Mouse (Mus musculus): ENCODE measurements around the gene Cipc. TPM values are rescaled to one million over a fixed set of nuclear protein-coding genes. Genes with fewer than 3 reads are reported as not detected.
A peak's percentile ranks its signal among the peaks of the same experiment; 100 is the strongest.

Cipc gene
- total and polyA plus RNA-seq, 3 experiments: 34.1 to 45.1 (median 43.8) TPM

DNA sequence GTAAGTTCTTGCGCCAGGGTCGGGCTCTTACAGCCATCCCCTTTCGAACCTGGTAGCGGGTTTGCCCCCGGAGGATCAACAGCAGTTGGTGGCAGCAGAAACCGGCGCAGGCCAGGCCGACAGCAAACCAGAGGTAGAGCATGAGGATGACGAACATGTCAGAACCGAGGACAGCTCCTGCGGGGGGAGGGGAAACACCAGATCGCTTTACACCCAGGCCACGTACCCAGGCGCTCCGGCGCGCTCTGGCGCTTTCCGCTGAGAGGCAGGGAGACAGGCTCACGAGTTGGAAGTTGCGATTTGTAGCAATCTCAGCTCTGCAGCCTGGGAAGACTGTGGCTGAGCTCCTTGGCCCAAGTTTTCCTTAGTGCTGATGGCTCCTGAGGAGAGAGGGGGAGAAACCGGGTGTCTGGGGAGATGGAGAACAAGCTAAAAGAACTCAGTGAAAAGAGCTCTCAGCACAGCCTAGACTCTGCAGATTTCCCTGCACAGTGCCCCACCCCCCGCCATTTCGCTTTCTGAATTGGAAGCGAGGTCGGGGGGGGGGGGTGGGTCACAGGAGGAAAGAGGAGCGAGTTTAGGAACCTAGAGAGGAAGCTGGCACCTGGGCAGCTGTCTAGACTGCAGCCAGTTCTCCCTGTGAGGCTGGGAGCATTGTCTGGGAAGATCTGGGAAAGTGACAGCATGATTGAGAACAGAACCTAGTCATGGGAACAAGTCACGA, 36.8 kb downstream of the Cipc start:
- H3K79me2 ChIP-seq (replicated peaks; ENCODE audit: control insufficient read depth, insufficient read depth, low read length): no peaks in the 10 kb centered on the region
- no peak overlapping the region for H3K9ac ChIP-seq (ENCODE audit: low read depth, low read length)
- no peak overlapping the region for H3K4me3 ChIP-seq
- peak; percentile 57 to 69 for DNase-seq
- TF ChIP-seq CTCF (IDR thresholded peaks at IDR 0.05) (no peak), EP300 (IDR thresholded peaks at IDR 0.05; ENCODE audit: insufficient read depth, low read depth, low read length) (no peak), POLR2A (IDR thresholded peaks at IDR 0.05; ENCODE audit: insufficient read depth, low read depth, low read length) (no peak)
- no peak overlapping the region for H3K27ac ChIP-seq
- intact Hi-C loops (cut with DNase I): loop anchor here (10.0 kb wide), 1 partner anchor 161 kb away; the partner anchor contains the start of genes Gstz1 and Pomt2
- no peaks in the 10 kb centered on the region for H3K4me1 ChIP-seq (ENCODE audit: control insufficient read depth, insufficient read depth, low read length)
- peaks cover under 1% of the 10 kb centered on the region; the same call in 1 of the 2 replicates for H3K27me3 ChIP-seq (ENCODE audit: control insufficient read depth, insufficient read depth, low read length)
- no peaks in the 10 kb centered on the region for H3K36me3 ChIP-seq (ENCODE audit: control insufficient read depth, insufficient read depth, low read length)
- 4% methylated on average over 28 of the region's 28 CpGs for WGBS

DNA sequence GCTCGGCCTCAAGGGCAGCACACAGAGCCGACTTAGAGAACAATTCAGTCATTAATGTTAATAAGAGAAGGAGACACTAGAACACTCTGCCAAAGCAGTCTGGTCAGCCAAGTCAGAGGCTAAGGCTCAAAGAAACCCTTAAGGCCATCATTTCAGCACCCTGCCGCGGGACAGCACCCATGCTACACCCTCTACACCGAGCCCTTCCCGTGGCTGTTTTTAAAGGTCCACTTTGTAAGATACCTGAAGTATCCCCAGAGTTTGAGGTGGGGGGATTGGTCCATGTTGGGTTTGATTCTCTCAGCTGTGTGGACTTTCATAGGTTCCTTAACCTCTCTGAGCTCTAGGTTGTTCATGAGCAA, 37.3 kb downstream of the Cipc start:
- Histone ChIP-seq H3K36me3 (ENCODE audit: control insufficient read depth, insufficient read depth, low read length) (no peaks in the 10 kb centered on the region), H3K4me3 (no peak overlapping the region), H3K4me1 (ENCODE audit: control insufficient read depth, insufficient read depth, low read length) (no peaks in the 10 kb centered on the region), H3K79me2 (replicated peaks; ENCODE audit: control insufficient read depth, insufficient read depth, low read length) (no peaks in the 10 kb centered on the region), H3K27me3 (ENCODE audit: control insufficient read depth, insufficient read depth, low read length) (peaks cover 5% of the 10 kb centered on the region), H3K27ac (no peak overlapping the region), H3K9ac (ENCODE audit: low read depth, low read length) (no peak overlapping the region)
- intact Hi-C loops (cut with DNase I): loop anchor here (10.0 kb wide), 1 partner anchor 161 kb away; the partner anchor contains the start of genes Gstz1 and Pomt2
- 2% methylated on average over 6 of the region's 6 CpGs for WGBS
- TF ChIP-seq POLR2A (IDR thresholded peaks at IDR 0.05; ENCODE audit: insufficient read depth, low read depth, low read length) (no peak), EP300 (IDR thresholded peaks at IDR 0.05; ENCODE audit: insufficient read depth, low read depth, low read length) (no peak), CTCF (IDR thresholded peaks at IDR 0.05) (no peak)
- peak in 1 of 2 experiments; percentile 59 for DNase-seq

DNA sequence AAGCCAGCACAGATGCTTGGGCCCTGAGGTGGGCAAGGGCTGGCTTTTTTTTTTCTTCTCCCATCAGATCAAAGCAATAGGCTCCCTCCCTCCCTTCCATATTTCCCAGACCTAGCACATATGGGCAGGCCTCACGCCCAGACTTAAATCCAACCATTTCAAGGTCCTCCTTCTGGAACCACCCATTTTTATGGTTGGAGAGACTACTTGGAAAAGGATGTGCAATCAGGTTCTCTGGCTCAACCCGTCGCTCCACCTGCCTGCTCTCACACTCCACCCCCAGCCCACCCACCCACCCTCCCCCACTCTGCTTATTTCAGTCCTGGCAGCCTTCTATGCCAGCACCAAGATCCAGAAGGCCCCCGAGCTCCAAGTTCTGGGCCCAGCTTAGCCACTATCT, 39.7 kb downstream of the Cipc start:
- no peaks in the 10 kb centered on the region for H3K4me1 ChIP-seq (ENCODE audit: control insufficient read depth, insufficient read depth, low read length)
- no peaks in the 10 kb centered on the region for H3K36me3 ChIP-seq (ENCODE audit: control insufficient read depth, insufficient read depth, low read length)
- peaks cover 15% of the 10 kb centered on the region for H3K27me3 ChIP-seq (ENCODE audit: control insufficient read depth, insufficient read depth, low read length)
- no peaks in the 10 kb centered on the region for H3K79me2 ChIP-seq (replicated peaks; ENCODE audit: control insufficient read depth, insufficient read depth, low read length)
- H3K27ac ChIP-seq: no peak overlapping the region
- intact Hi-C loops (cut with DNase I): loop anchor here (10.0 kb wide), 1 partner anchor 158 kb away; the partner anchor contains the start of genes Gstz1 and Pomt2
- WGBS: 65% methylated on average over 4 of the region's 4 CpGs
- H3K4me3 ChIP-seq: no peak overlapping the region
- TF ChIP-seq CTCF (IDR thresholded peaks at IDR 0.05) (no peak), POLR2A (IDR thresholded peaks at IDR 0.05; ENCODE audit: insufficient read depth, low read depth, low read length) (no peak), EP300 (IDR thresholded peaks at IDR 0.05; ENCODE audit: insufficient read depth, low read depth, low read length) (no peak)
- no peak for DNase-seq
- H3K9ac ChIP-seq (ENCODE audit: low read depth, low read length): no peak overlapping the region

- Histone ChIP-seq H3K27me3 (ENCODE audit: control insufficient read depth, insufficient read depth, low read length) (peaks cover 15% of the 10 kb centered on the region), H3K27ac (no peak overlapping the region), H3K79me2 (replicated peaks; ENCODE audit: control insufficient read depth, insufficient read depth, low read length) (no peaks in the 10 kb centered on the region), H3K4me3 (no peak overlapping the region), H3K36me3 (ENCODE audit: control insufficient read depth, insufficient read depth, low read length) (no peaks in the 10 kb centered on the region), H3K4me1 (ENCODE audit: control insufficient read depth, insufficient read depth, low read length) (no peaks in the 10 kb centered on the region), H3K9ac (ENCODE audit: low read depth, low read length) (no peak overlapping the region)
- DNase-seq: no peak
- TF ChIP-seq EP300 (IDR thresholded peaks at IDR 0.05; ENCODE audit: insufficient read depth, low read depth, low read length) (no peak), CTCF (IDR thresholded peaks at IDR 0.05) (no peak), POLR2A (IDR thresholded peaks at IDR 0.05; ENCODE audit: insufficient read depth, low read depth, low read length) (no peak)
- WGBS: 42% methylated on average over 16 of the region's 16 CpGs
- intact Hi-C loops (cut with DNase I): loop anchor here (10.0 kb wide), 1 partner anchor 157 kb away; the partner anchor contains the start of genes Gstz1 and Pomt2
These were observed 41.4 kb downstream of the Cipc start for GRCm38 (mm10) chr12:86988227-86988626.

GRCm38 (mm10) chr12:86989378-86989777, 42.5 kb downstream of the Cipc start:
- Histone ChIP-seq H3K36me3 (ENCODE audit: control insufficient read depth, insufficient read depth, low read length) (no peaks in the 10 kb centered on the region), H3K4me3 (no peak overlapping the region), H3K27me3 (ENCODE audit: control insufficient read depth, insufficient read depth, low read length) (peaks cover 15% of the 10 kb centered on the region), H3K9ac (ENCODE audit: low read depth, low read length) (no peak overlapping the region), H3K27ac (no peak overlapping the region), H3K4me1 (ENCODE audit: control insufficient read depth, insufficient read depth, low read length) (no peaks in the 10 kb centered on the region), H3K79me2 (replicated peaks; ENCODE audit: control insufficient read depth, insufficient read depth, low read length) (no peaks in the 10 kb centered on the region)
- intact Hi-C loops (cut with DNase I): loop anchor here (10.0 kb wide), 1 partner anchor 155 kb away; the partner anchor contains the start of genes Gstz1 and Pomt2
- TF ChIP-seq POLR2A (IDR thresholded peaks at IDR 0.05; ENCODE audit: insufficient read depth, low read depth, low read length) (no peak), EP300 (IDR thresholded peaks at IDR 0.05; ENCODE audit: insufficient read depth, low read depth, low read length) (no peak), CTCF (IDR thresholded peaks at IDR 0.05) (no peak)
- 7% methylated on average over 15 of the region's 15 CpGs for WGBS
- DNase-seq: no peak

Measured in heart, adult 2 months (tissue).